Comparison of ENCODE assay signal across 13 mouse cellular contexts in genomic region chr3:95250783-95251424, GRCm38 (mm10). TPM values are rescaled to one million over a fixed set of nuclear protein-coding genes. Genes with fewer than 3 reads are reported as not detected.
DNase-seq lines count a peak whose midpoint lies in the region; ATAC-seq and TF ChIP-seq lines count a peak whose summit lies in the region.
"Had no signal": no experiment of that assay in that cellular context is flagged by ENCODE, and none has a peak within 500 bp of the region (broad histone marks: within the 10 kb centered on the region; RNA-seq: fewer than 3 reads in every experiment).

Gene Bnipl, minus strand, starts transcription at chr3:95251193.

- H3K9ac ChIP-seq in hindbrain, postnatal 0 days (replicated peaks; ENCODE audit: low read length): no peak within 1 kb of the TSS
- no peak within 1 kb of the TSS for H3K9ac ChIP-seq in limb, embryonic 15.5 days
- H3K9ac ChIP-seq in stomach, postnatal 0 days (ENCODE audit: low read length): peak within 1 kb of the TSS; percentile 38; the same call in 1 of the 2 replicates
- H3K9ac ChIP-seq: midbrain, embryonic 15.5 days had no signal

- no peak for TF ChIP-seq CTCF in hindbrain, postnatal 0 days (IDR thresholded peaks at IDR 0.05; ENCODE audit: low read depth)
- TF ChIP-seq CTCF in stomach, postnatal 0 days (IDR thresholded peaks at IDR 0.05; ENCODE audit: low read depth): no peak

- no peak within 1 kb of the TSS for H3K4me2 ChIP-seq in hindbrain, postnatal 0 days (ENCODE audit: low read depth, low read length)
- H3K4me2 ChIP-seq in limb, embryonic 15.5 days: no peak within 1 kb of the TSS
- peak within 1 kb of the TSS; percentile 4 for H3K4me2 ChIP-seq in stomach, postnatal 0 days (replicated peaks; ENCODE audit: low read depth)
- H3K4me2 ChIP-seq: midbrain, embryonic 15.5 days had no signal

- no peak within 1 kb of the TSS for H3K4me3 ChIP-seq in hindbrain, embryonic 10.5 days
- no peak within 1 kb of the TSS for H3K4me3 ChIP-seq in hindbrain, postnatal 0 days (ENCODE audit: low read length)
- 0 out of 2 replicates have a peak within 1 kb of the TSS, but pooled peaks have one; percentile 1 for H3K4me3 ChIP-seq in limb, embryonic 15.5 days
- H3K4me3 ChIP-seq in stomach, postnatal 0 days (ENCODE audit: low read depth, low read length): no peak within 1 kb of the TSS
- H3K4me3 ChIP-seq: midbrain, embryonic 15.5 days had no signal

- no peak for ATAC-seq in hindbrain, postnatal 0 days
- ATAC-seq in limb, embryonic 15.5 days (ENCODE audit: insufficient number of reproducible peaks, low FRiP score, low TSS enrichment, low read depth): no peak
- ATAC-seq in stomach, postnatal 0 days (ENCODE audit: low FRiP score, low TSS enrichment): peak; percentile 58
- ATAC-seq: midbrain, embryonic 15.5 days had no signal

- TF ChIP-seq EP300 in stomach, postnatal 0 days (optimal IDR thresholded peaks at IDR 0.05): no peak

- no peaks in the 10 kb centered on the region for H3K4me1 ChIP-seq in hindbrain, embryonic 10.5 days (replicated peaks)
- H3K4me1 ChIP-seq in hindbrain, postnatal 0 days (ENCODE audit: insufficient read depth, low read length): no peaks in the 10 kb centered on the region
- H3K4me1 ChIP-seq in limb, embryonic 15.5 days: no peaks in the 10 kb centered on the region
- no peaks in the 10 kb centered on the region for H3K4me1 ChIP-seq in stomach, postnatal 0 days (replicated peaks; ENCODE audit: control insufficient read depth, insufficient read depth)
- H3K4me1 ChIP-seq: midbrain, embryonic 15.5 days had no signal

- 57% methylated on average over 7 of the region's 7 CpGs for WGBS in hindbrain, embryonic 10.5 days
- 63% methylated on average over 7 of the region's 7 CpGs for WGBS in hindbrain, postnatal 0 days
- WGBS in limb, embryonic 15.5 days: 42% methylated on average over 7 of the region's 7 CpGs
- WGBS in stomach, postnatal 0 days: 41% methylated on average over 7 of the region's 7 CpGs

- H3K27me3 ChIP-seq in hindbrain, embryonic 10.5 days (ENCODE audit: insufficient read depth, poor library complexity, severe bottlenecking): no peaks in the 10 kb centered on the region
- H3K27me3 ChIP-seq in hindbrain, postnatal 0 days (ENCODE audit: insufficient read depth, low read length): no peaks in the 10 kb centered on the region
- no peaks in the 10 kb centered on the region for H3K27me3 ChIP-seq in limb, embryonic 15.5 days
- no peaks in the 10 kb centered on the region for H3K27me3 ChIP-seq in stomach, postnatal 0 days (ENCODE audit: control insufficient read depth, insufficient read depth, low read length)
- H3K27me3 ChIP-seq: midbrain, embryonic 15.5 days had no signal

- peaks cover 36% of the 10 kb centered on the region for H3K36me3 ChIP-seq in hindbrain, embryonic 10.5 days
- peaks cover 11% of the 10 kb centered on the region for H3K36me3 ChIP-seq in hindbrain, postnatal 0 days (ENCODE audit: insufficient read depth, low read length)
- peaks cover 26% of the 10 kb centered on the region for H3K36me3 ChIP-seq in limb, embryonic 15.5 days
- H3K36me3 ChIP-seq in stomach, postnatal 0 days (ENCODE audit: control insufficient read depth, insufficient read depth, low read length): peaks cover 5% of the 10 kb centered on the region; the same call in 1 of the 2 replicates

- DNase-seq in hindbrain, embryonic 10.5 days (ENCODE audit: low spot score): no peak
- DNase-seq in hindbrain, postnatal 0 days (ENCODE audit: low spot score): no peak
- DNase-seq in urinary bladder, postnatal 14 days (ENCODE audit: low spot score): peak; percentile 55
- no peak for DNase-seq in urinary bladder, postnatal 36 days (ENCODE audit: low spot score in 2 of 2)
- peak; percentile 63 for DNase-seq in stomach, postnatal 0 days (ENCODE audit: low spot score)
- DNase-seq in thymus, postnatal 10 days (ENCODE audit: low spot score in 2 of 2): no peak
- DNase-seq in layer of hippocampus, adult 18-20 months (ENCODE audit: low spot score in 2 of 2): no peak
- DNase-seq: heart, adult 18-20 months; heart, postnatal 10 days; thymus, postnatal 36 days had no signal

- H3K27ac ChIP-seq in hindbrain, embryonic 10.5 days: peak within 1 kb of the TSS; percentile 29; the same call in 1 of the 2 replicates
- H3K27ac ChIP-seq in hindbrain, postnatal 0 days: no peak within 1 kb of the TSS
- H3K27ac ChIP-seq in limb, embryonic 15.5 days: peak within 1 kb of the TSS; percentile 28
- peak within 1 kb of the TSS; percentile 37 for H3K27ac ChIP-seq in stomach, postnatal 0 days (replicated peaks)
- H3K27ac ChIP-seq: macrophage; midbrain, embryonic 15.5 days had no signal

- no peaks in the 10 kb centered on the region for H3K9me3 ChIP-seq in hindbrain, embryonic 10.5 days
- H3K9me3 ChIP-seq in hindbrain, postnatal 0 days (ENCODE audit: low read length): no peaks in the 10 kb centered on the region
- no peaks in the 10 kb centered on the region for H3K9me3 ChIP-seq in limb, embryonic 15.5 days
- H3K9me3 ChIP-seq in stomach, postnatal 0 days (ENCODE audit: control insufficient read depth, low read length): no peaks in the 10 kb centered on the region
- H3K9me3 ChIP-seq: midbrain, embryonic 15.5 days had no signal

RNA-seq across cellular contexts. Expression of gene Bnipl, which starts in this region (rescaled TPM):
- polyA plus RNA-seq in hindbrain, embryonic 10.5 days (2016; fragmentation: Nextera tagmentation; extraction: Ambion mirVana): 0.60 and 0.63 TPM in 2 replicates
- not detected in 2 replicates for total RNA-seq in hindbrain, postnatal 0 days (2014; rRNA removed)
- 0.24 TPM in 1 of 2 replicates, not detected in the other for polyA plus RNA-seq in hindbrain, postnatal 0 days (2015; fragmentation: Nextera tagmentation; extraction: Ambion mirVana)
- polyA plus RNA-seq in limb, embryonic 15.5 days (2015; fragmentation: Nextera tagmentation; extraction: Ambion mirVana): 15.6 and 17.2 TPM in 2 replicates
- polyA plus RNA-seq in stomach, postnatal 0 days (2015; fragmentation: Nextera tagmentation; extraction: Ambion mirVana): 16.6 and 16.8 TPM in 2 replicates
- under 1 TPM in 1 of 2 experiments, not detected in 1; 0.37 TPM for total RNA-seq in layer of hippocampus, adult 18-20 months (2021)
- total RNA-seq: heart, adult 18-20 months; heart, postnatal 10 days had no signal
- polyA plus RNA-seq: macrophage had no signal

Comparison
In these comparisons a context has a peak if more than half of its experiments do, and no peak if none do; other contexts are left out.
1. RNA of gene Bnipl (polyA plus RNA-seq): 15.6 to 17.2 TPM in limb, embryonic 15.5 days and 16.6 to 16.8 TPM in stomach, postnatal 0 days; 0.60 to 0.63 TPM in hindbrain, embryonic 10.5 days and 0.24 TPM in hindbrain, postnatal 0 days; every median in the first group is over 10 times any median in the second.
2. DNase-seq: peak in urinary bladder, postnatal 14 days (single experiment) and stomach, postnatal 0 days (single experiment); none in hindbrain, embryonic 10.5 days (single experiment), hindbrain, postnatal 0 days (single experiment), urinary bladder, postnatal 36 days (0 of 2), thymus, postnatal 10 days (0 of 2) and layer of hippocampus, adult 18-20 months (0 of 2).